Mouse (Mus musculus): ENCODE results near the gene Pigg.

DNA sequence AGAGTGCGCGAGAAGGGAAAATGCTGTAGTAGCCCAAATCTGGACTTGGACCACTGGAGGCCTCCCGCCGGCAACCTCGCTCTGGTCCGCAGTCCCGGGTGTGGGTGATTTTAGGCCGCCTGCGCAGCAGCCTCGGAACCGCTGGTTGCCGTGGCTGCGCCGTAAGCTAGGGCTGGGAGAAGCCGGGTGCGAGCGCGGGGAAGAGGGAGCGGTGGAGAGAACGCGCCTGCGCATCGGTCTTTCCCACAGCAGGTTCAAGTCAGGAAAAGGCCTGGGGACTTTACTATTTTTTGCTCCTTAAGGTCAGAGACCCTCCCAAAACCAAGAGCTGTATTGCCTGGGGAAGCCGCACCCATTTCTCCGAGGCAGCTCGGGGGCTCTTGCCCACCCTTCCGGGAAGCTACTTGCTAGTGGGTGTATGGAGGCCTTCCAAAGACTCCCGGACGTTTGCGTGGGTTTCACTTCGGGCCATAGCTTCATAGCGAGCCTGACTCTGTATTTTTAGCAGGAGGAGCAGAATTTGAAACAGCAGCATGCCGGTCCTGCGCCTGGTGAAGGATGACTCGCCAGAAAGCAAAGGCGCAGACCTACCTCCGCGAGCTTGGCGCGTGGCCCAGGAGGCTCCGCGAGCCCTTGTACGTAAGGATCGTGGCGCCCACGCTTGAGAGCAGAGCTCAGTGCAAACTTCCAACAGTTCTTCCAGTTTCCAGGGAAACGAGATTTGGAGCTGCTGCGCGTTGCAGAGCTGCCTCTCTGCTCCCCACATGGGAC lies 56.6 kb downstream of the Pigg start:
- TF ChIP-seq CTCF (IDR thresholded peaks at IDR 0.05) (no peak), EP300 (IDR thresholded peaks at IDR 0.05) (no peak)

All from lung, postnatal 0 days (tissue).